Mouse (Mus musculus) heart, embryonic 14.5 days (tissue): Measurements from ENCODE around the gene Cmip. TPM values are rescaled to one million over a fixed set of nuclear protein-coding genes. Genes with fewer than 3 reads are reported as not detected.

Source experiments
- ATAC-seq: fragments of 200-750 bp; cut with Nextera tagmentation; 2 replicates; pipeline ENCODE4 v1.8.0; 2017; ENCODE audit warnings: low read depth, moderate TSS enrichment; ENCODE audit not compliant: insufficient number of reproducible peaks, insufficient read depth, low FRiP score
- H3K27ac ChIP-seq, 2 experiments: fragments of 200-500 bp in 1 of 2; fragments of 300-500 bp in 1 of 2; sonication (generic) in 1 of 2; replicated peaks in 1 of 2; 2 replicates each; pipeline ENCODE4 v1.5.1; 2012 to 2014; ENCODE audit warnings: low read depth in 2 of 2, low read length in 2 of 2, control low read depth in 1 of 2, mild to moderate bottlenecking in 1 of 2, mixed read lengths in 1 of 2; ENCODE audit not compliant: control insufficient read depth in 1 of 2, insufficient read depth in 1 of 2
- H3K27me3 ChIP-seq: fragments of 300-500 bp; sonication (generic); 2 replicates; pipeline ENCODE4 v1.6.1; 2014; ENCODE audit warnings: mild to moderate bottlenecking, low read length, control low read depth; ENCODE audit not compliant: control insufficient read depth, insufficient read depth
- H3K36me3 ChIP-seq: fragments of 300-500 bp; sonication (generic); 2 replicates; pipeline ENCODE4 v1.6.1; 2014; ENCODE audit warnings: mild to moderate bottlenecking, control low read depth, low read length, mixed read lengths; ENCODE audit not compliant: control insufficient read depth, insufficient read depth
- H3K4me1 ChIP-seq, 2 experiments: fragments of 200-500 bp in 1 of 2; fragments of 300-500 bp in 1 of 2; sonication (generic) in 1 of 2; 2 replicates each; pipeline ENCODE4 v1.6.1; 2012 to 2014; ENCODE audit warnings: low read length in 2 of 2, control low read depth in 1 of 2, mixed read lengths in 1 of 2; ENCODE audit not compliant: control insufficient read depth in 2 of 2, insufficient read depth in 2 of 2
- H3K4me2 ChIP-seq: fragments of 300-500 bp; sonication (generic); 2 replicates; pipeline ENCODE4 v1.6.1; 2014; ENCODE audit warnings: mild to moderate bottlenecking, low read length
- H3K4me3 ChIP-seq, 2 experiments: fragments of 200-500 bp in 1 of 2; fragments of 300-500 bp in 1 of 2; sonication (generic) in 1 of 2; 2 replicates each; pipeline ENCODE4 v1.5.1; 2012 to 2014; ENCODE audit warnings: low read length in 2 of 2, mild to moderate bottlenecking in 2 of 2, control low read depth in 1 of 2, low read depth in 1 of 2, moderate library complexity in 1 of 2; ENCODE audit not compliant: control insufficient read depth in 1 of 2, insufficient read depth in 1 of 2
- H3K9ac ChIP-seq: fragments of 300-500 bp; sonication (generic); 2 replicates; pipeline ENCODE4 v1.6.1; 2014; ENCODE audit warnings: mild to moderate bottlenecking, low read length
- H3K9me3 ChIP-seq: fragments of 300-500 bp; sonication (generic); 2 replicates; pipeline ENCODE4 v1.6.1; 2016; ENCODE audit warnings: low read length, control low read depth; ENCODE audit not compliant: control insufficient read depth
- WGBS: fragments of 180-500 bp; shearing (Covaris S2); extraction: QIAGEN DNeasy Blood & Tissue Kit; methylation state at CpG from one replicate; pipeline ENCODE4 v1.1.7; 2014; 5-methylcytosine and 5-hydroxymethylcytosine counted together
- polyA plus RNA-seq: library from polyadenylated mRNA; unstranded; fragments of >200 nt; fragmentation: Nextera tagmentation; extraction: Ambion mirVana; gene quantifications from 2 replicates; pipeline ENCODE4 v1.2.1, GENCODE M21; 2014

Gene Cmip
- polyA plus RNA-seq, 1 experiment from 2014 or later: 13.3 TPM

DNA sequence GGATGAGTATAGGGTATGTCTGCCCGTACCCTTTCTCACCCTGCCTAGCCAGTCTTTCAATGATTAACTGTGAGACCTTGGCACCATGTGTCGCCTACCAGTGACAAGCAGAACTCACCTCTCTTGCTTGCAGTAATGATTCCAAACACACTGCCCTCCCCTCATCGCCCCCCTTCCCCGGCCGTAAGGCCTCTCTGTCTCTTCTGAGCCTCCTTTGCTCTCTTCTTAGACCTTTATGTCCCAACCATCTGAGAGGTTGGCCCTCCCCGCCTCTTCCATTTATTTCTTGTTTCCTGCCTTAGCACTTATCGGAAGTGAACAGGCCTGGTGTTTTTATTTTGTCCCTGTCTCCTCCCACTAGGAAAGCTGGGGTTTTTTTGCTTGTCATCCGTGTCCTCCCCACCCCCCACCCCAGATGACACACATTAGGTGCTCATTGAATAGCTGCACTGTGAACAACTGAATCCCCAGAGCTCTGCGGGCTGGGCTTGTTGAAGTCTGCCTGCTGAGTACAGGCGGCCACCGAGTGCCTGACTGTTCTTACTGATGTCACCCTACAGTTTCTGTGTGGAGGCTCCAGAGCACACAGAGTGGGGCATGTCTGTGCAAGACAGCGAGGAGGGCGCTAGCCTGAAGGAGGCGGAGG lies 78.0 kb downstream of the Cmip start:
- H3K4me1 ChIP-seq: peaks cover 22 to 34% of the 10 kb centered on the region in 2 experiments
- H3K27me3 ChIP-seq: no peaks in the 10 kb centered on the region
- no peak overlapping the region for H3K9ac ChIP-seq
- no peaks in the 10 kb centered on the region for H3K9me3 ChIP-seq
- no peak for ATAC-seq
- no peaks in the 10 kb centered on the region for H3K36me3 ChIP-seq
- no peak overlapping the region for H3K4me2 ChIP-seq
- H3K4me3 ChIP-seq: no peak overlapping the region
- 57% methylated on average over 14 of the region's 14 CpGs for WGBS
- peak overlapping the region in 1 of 2 experiments; percentile 38; a peak in 2 of 4 replicates for H3K27ac ChIP-seq

DNA sequence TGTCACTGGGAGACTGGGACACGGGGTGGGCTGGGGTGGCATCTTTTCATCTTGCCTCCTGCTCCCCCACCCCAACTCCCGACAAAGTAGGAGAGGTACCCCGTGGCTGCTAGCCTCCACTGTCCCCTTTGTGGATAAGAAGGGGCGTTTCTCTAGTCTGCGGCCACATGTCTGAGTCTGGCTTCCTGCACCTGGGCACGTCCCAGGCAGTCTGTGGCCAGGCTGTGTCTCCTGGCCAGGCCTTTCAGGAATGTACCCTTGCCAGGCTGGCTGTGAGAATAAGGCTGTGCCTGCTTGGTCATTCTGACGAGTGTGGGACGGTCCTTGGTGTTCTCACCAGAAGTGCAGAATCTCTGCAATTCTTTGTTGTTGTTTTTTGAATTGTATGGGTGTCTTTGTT lies 78.6 kb downstream of the Cmip start:
- ATAC-seq: 0 out of 2 replicates have a peak, but pooled peaks have one; percentile 21
- Histone ChIP-seq H3K36me3 (no peaks in the 10 kb centered on the region), H3K4me2 (no peak overlapping the region), H3K27me3 (no peaks in the 10 kb centered on the region), H3K4me1 (peaks cover 23 to 39% of the 10 kb centered on the region in 2 experiments), H3K9me3 (no peaks in the 10 kb centered on the region), H3K9ac (no peak overlapping the region), H3K27ac (peak overlapping the region in 1 of 2 experiments; percentile 10; a peak in 1 of 4 replicates), H3K4me3 (no peak overlapping the region)
- 58% methylated on average over 8 of the region's 8 CpGs for WGBS

DNA sequence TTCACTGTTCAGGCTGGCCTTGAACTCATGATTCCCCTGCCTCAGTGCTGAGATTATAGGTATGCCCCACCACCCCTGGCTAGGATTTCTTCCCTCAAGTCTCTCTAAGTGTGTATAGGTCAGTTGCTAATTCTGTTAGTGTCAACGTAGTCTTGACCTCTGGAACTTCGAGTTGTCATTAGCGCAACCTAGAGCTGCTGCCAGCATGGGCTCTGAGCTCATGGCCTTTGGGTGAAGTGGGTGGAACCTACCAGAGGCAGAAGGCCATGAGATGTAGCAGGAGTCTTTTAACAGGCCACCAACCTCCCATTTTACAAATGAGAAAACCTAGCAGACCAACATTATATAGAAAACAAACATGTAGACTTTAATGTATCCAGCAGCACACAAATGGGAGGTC lies 80.3 kb downstream of the Cmip start:
- peaks cover 23 to 40% of the 10 kb centered on the region in 2 experiments for H3K4me1 ChIP-seq
- H3K4me3 ChIP-seq: no peak overlapping the region
- ATAC-seq: no peak
- H3K9me3 ChIP-seq: no peaks in the 10 kb centered on the region
- H3K4me2 ChIP-seq: no peak overlapping the region
- no peak overlapping the region for H3K27ac ChIP-seq
- H3K36me3 ChIP-seq: no peaks in the 10 kb centered on the region
- no peaks in the 10 kb centered on the region for H3K27me3 ChIP-seq
- 78% methylated on average over 3 of the region's 3 CpGs for WGBS
- H3K9ac ChIP-seq: no peak overlapping the region

DNA sequence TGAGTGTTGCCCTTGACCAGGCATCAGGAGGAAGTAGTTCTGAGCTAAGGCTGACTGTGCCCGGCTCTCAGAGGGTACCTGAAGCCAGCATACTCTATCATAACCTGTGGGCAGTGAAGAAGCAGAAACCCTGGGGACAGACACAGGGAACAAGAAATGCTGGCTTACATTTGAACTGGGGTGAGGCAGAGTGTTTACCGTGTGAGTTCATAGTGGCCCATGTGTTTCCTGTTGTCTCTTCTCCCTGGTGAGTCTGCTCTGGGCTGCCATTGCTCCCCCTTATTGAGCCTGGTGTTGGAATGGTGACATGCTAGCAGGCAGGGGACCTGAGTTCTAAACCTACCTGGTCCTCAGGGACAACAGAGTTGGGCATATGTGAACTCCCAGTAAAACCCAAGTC lies 81.8 kb downstream of the Cmip start:
- no peaks in the 10 kb centered on the region for H3K27me3 ChIP-seq
- H3K27ac ChIP-seq: no peak overlapping the region
- no peaks in the 10 kb centered on the region for H3K9me3 ChIP-seq
- no peak overlapping the region for H3K4me2 ChIP-seq
- no peak for ATAC-seq
- H3K4me3 ChIP-seq: no peak overlapping the region
- H3K4me1 ChIP-seq: peaks cover 23 to 43% of the 10 kb centered on the region in 2 experiments
- no peaks in the 10 kb centered on the region for H3K36me3 ChIP-seq
- 68% methylated on average over 2 of the region's 2 CpGs for WGBS
- H3K9ac ChIP-seq: no peak overlapping the region

DNA sequence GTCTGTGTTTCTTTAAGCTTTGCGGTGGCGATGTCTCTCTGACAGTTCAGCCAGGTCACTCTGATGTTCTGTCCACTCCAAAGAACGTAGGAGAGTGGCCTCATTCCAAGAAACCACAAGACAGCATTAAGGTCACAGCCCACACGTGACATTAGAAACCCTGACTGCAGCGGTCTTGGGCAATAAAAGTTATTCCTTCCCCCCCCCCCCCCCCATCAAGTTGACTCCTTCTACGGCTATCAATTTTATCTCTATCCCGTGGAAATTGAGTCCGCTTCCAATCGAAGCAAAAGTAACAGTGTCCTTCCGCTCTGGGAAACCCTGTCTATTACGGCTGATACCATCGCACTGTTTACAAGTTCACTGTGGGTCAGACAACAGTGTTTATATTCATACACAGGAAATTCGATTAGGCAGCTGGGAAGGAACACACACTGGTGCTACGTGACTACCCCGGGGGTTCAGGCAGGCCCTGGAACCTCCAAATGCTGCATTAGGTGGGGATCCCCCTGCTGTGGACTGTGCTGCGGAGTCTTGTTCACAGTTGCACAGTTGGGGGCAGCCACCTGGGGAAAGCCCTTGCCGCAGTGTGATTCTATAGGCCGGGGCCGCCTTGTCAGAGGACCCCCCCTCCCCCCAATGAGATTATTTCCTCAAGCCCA lies 82.6 kb downstream of the Cmip start:
- H3K9me3 ChIP-seq: no peaks in the 10 kb centered on the region
- no peak overlapping the region for H3K9ac ChIP-seq
- H3K27me3 ChIP-seq: no peaks in the 10 kb centered on the region
- no peaks in the 10 kb centered on the region for H3K36me3 ChIP-seq
- peak overlapping the region; percentile 9; the same call in 1 of the 2 replicates for H3K4me2 ChIP-seq
- ATAC-seq: no peak
- H3K4me3 ChIP-seq: no peak overlapping the region
- no peak overlapping the region for H3K27ac ChIP-seq
- peaks cover 21 to 43% of the 10 kb centered on the region in 2 experiments for H3K4me1 ChIP-seq
- WGBS: 35% methylated on average over 19 of the region's 19 CpGs

DNA sequence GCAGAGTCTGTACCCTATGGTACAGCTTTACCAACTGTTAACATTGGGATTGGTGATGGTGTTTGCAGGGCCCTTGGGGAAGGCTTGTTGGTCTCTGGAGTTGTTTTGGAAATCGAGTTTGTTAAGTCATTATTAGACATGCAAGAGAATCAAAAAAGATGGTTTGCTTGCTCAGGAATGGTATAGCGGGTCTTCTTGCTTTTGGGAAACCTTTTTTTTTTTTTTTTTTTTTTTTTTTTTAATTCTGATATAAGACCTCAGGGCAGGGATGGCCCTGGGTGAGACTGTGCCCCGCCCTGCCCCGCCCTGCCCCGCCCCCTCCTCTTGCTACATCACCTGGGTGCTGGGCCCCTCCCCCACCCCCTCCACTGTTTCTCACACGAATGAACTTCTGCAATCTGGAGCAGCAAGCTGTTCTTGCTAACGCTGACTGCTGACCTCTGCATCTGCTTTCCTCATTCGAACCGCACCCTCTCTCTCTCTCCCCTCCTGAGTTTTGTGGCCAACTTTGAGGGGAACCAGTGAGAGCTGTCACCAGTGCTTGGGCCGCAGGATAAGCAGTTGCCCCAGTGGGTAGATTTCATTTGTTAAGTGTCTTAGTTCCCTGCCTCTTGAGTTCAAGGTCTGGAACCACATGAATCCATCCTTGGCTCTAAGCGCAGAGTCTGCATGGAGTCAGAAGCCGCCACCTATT lies 83.2 kb downstream of the Cmip start:
- H3K4me2 ChIP-seq: no peak overlapping the region
- no peak overlapping the region for H3K9ac ChIP-seq
- no peak overlapping the region for H3K27ac ChIP-seq
- H3K4me3 ChIP-seq: no peak overlapping the region
- H3K27me3 ChIP-seq: no peaks in the 10 kb centered on the region
- H3K36me3 ChIP-seq: no peaks in the 10 kb centered on the region
- H3K9me3 ChIP-seq: no peaks in the 10 kb centered on the region
- ATAC-seq: no peak
- WGBS: 38% methylated on average over 12 of the region's 12 CpGs
- peaks cover 22 to 41% of the 10 kb centered on the region in 2 experiments for H3K4me1 ChIP-seq

DNA sequence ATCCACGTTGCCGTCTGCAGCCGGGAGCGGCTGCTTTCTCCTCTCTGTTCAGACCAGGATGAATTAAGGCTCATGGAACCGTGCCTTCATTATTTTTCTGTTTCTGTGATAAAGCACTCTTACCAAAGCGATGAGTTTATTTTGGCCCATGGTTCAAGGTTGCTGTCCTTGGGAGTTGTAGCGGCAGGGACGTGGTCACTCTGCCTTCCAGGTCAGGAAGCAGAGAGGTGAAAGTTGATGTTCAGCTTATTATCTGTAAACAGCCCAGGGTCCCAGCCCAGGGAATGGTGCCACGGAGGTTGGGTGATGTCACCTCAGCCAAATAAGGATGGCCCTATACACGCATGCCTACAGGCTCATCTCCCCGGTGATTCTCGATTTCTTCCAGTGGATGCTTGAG lies 83.9 kb downstream of the Cmip start:
- Histone ChIP-seq H3K4me2 (no peak overlapping the region), H3K9ac (no peak overlapping the region), H3K27me3 (no peaks in the 10 kb centered on the region), H3K4me3 (no peak overlapping the region), H3K4me1 (peaks cover 18 to 38% of the 10 kb centered on the region in 2 experiments; a peak in 3 of 4 replicates), H3K36me3 (no peaks in the 10 kb centered on the region), H3K27ac (no peak overlapping the region), H3K9me3 (no peaks in the 10 kb centered on the region)
- no peak for ATAC-seq
- 79% methylated on average over 12 of the region's 12 CpGs for WGBS
